Comparison of ENCODE assay signal across 9 mouse cellular contexts in the genomic region with DNA sequence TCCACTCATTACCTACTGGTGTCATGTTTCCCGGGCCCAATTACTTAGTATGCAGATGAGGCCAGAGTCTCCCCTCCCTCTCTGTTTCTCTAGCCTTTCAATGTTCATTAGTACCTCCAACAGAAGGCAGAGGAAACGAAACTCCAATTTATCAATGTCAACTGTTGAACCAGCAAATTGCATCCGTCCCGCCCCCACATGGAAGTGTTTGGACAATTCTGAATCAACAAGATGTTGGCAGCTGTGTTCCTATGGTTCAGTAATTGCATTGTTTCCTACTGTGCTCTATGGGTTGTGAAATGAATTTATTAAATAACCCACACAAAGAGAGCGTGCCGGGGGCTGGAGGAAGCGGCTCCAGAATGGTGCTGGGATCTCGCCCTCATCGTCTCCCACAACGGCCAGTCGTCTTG.
DNase-seq lines count a peak whose midpoint lies in the region.
"Had no signal": no experiment of that assay in that cellular context is flagged by ENCODE, and none has a peak within 500 bp of the region (broad histone marks: within the 10 kb centered on the region; RNA-seq: fewer than 3 reads in every experiment).

No protein-coding gene starts in this region.

- DNase-seq in left cerebral cortex, postnatal 4 days, result peak; percentile 76
- DNase-seq in left cerebral cortex, postnatal 10 days (ENCODE audit: extremely low spot score in 1 of 2, low spot score in 2 of 2), result no peak
- peak; percentile 74 for DNase-seq in gonadal fat pad, adult 2 months (ENCODE audit: low read depth)
- peak; percentile 44 for DNase-seq in kidney, postnatal 25 days
- peak; percentile 98 for DNase-seq in retina, postnatal 1 day
- no peak for DNase-seq in layer of hippocampus, adult 9-11 months
- no peak for DNase-seq in left cerebral cortex, adult 9 months (ENCODE audit: low spot score in 2 of 2)
- DNase-seq in adrenal gland, adult 2 months, result no peak
- DNase-seq: gastrocnemius, postnatal 14 days had no signal

- intact Hi-C loops in left cerebral cortex, postnatal 4 days (cut with DNase I), result no loop called here
- intact Hi-C loops in left cerebral cortex, postnatal 10 days (cut with DNase I), result no loop called here

Comparison
In these comparisons a context has a peak if more than half of its experiments do, and no peak if none do; other contexts are left out.
1. DNase-seq: peak in left cerebral cortex, postnatal 4 days (single experiment), gonadal fat pad, adult 2 months (single experiment), kidney, postnatal 25 days (2 of 2) and retina, postnatal 1 day (single experiment); none in left cerebral cortex, postnatal 10 days (0 of 2), layer of hippocampus, adult 9-11 months (single experiment), left cerebral cortex, adult 9 months (0 of 2) and adrenal gland, adult 2 months (single experiment).